Mouse (Mus musculus) CD4-positive, CD25-positive, alpha-beta regulatory T cell (primary cell): ENCODE measurements around the gene Arsk. TPM values are rescaled to one million over a fixed set of nuclear protein-coding genes. Genes with fewer than 3 reads are reported as not detected.

Experiments
- polyA plus RNA-seq: library from polyadenylated mRNA; unstranded; fragments of 100-300 nt; shearing (Covaris generic); gene quantifications from one replicate; pipeline ENCODE4 v1.2.1, GENCODE M21; 2017

Arsk gene
- 5.5 TPM for polyA plus RNA-seq

GRCm38 (mm10) chr13:76098493-76099303 is at the start of gene Arsk, which contains the start of gene Ttc37:
Gene Arsk (minus strand): TSS chr13:76098660.
Gene Ttc37 (plus strand): TSS chr13:76098734.

GRCm38 (mm10) chr13:76056896-76057266 is 41.6 kb downstream of the Arsk start, which contains the start of gene Gpr150:
Gene Gpr150 (minus strand): TSS chr13:76056996.

GRCm38 (mm10) chr13:76017974-76018843 is 80.3 kb downstream of the Arsk start, which contains the start of gene Rfesd:
Gene Rfesd (minus strand): TSS chr13:76018719.

Other genes starting within 250 kb of the Arsk start
- gene Rhobtb3, start 154.7 kb downstream of the Arsk start, polyA plus RNA-seq = 0.05 TPM
- not detected for gene Spata9, start 131.5 kb downstream of the Arsk start, polyA plus RNA-seq
- 32.9 TPM for gene Rfesd, start 79.9 kb downstream of the Arsk start, polyA plus RNA-seq
- gene Gpr150, start 41.7 kb downstream of the Arsk start, polyA plus RNA-seq = not detected
- gene Ttc37, start 74 bp upstream of the Arsk start, polyA plus RNA-seq = 18.5 TPM
- not detected for gene Fam81b, start 206.4 kb upstream of the Arsk start, polyA plus RNA-seq